Mouse (Mus musculus): Measurements from ENCODE around the gene Pdcd1lg2. TPM values are rescaled to one million over a fixed set of nuclear protein-coding genes. Genes with fewer than 3 reads are reported as not detected.

Gene Pdcd1lg2
- total RNA-seq, 2 experiments from 2014 or later, result 0.26 to 0.28 TPM

Other genes starting within 250 kb of the Pdcd1lg2 start
- 10 to 100 TPM; 34.8 to 43.3 TPM for gene Jak2, start 159.1 kb upstream of the Pdcd1lg2 start, total RNA-seq (2021)
- gene Insl6, start 85.6 kb upstream of the Pdcd1lg2 start, total RNA-seq (2021), result under 1 TPM; 0.52 to 0.93 TPM
- gene Rln1, start 76.2 kb upstream of the Pdcd1lg2 start, total RNA-seq (2021), result 1 to 10 TPM in 1 of 2 experiments, under 1 TPM in 1; 0.84 to 1.8 TPM
- gene Plgrkt, start 43.5 kb upstream of the Pdcd1lg2 start, total RNA-seq (2021), result 10 to 100 TPM; 26.7 to 30.2 TPM
- 1 to 10 TPM; 1.3 to 1.8 TPM for gene Cd274, start 43.5 kb upstream of the Pdcd1lg2 start, total RNA-seq (2021)
- gene Ric1, start 111.4 kb downstream of the Pdcd1lg2 start, total RNA-seq (2021), result 10 to 100 TPM; 31.3 to 33.2 TPM
- gene Ermp1, start 237.5 kb downstream of the Pdcd1lg2 start, total RNA-seq (2021), result 10 to 100 TPM; 37.0 to 38.0 TPM

Data from left cerebral cortex, adult 18-20 months (tissue).